Mouse (Mus musculus) MEL (cell line): Measurements from ENCODE around the gene 1700092M07Rik.

Experiments used
- CTCF ChIP-seq, 3 experiments: IDR thresholded peaks in 2 of 3; conservative IDR thresholded peaks in 1 of 3; 2 replicates each; pipeline ENCODE4 v1.5.1; 2011 to 2012; ENCODE audit warnings: low read length in 3 of 3, low read depth in 2 of 3, mild to moderate bottlenecking in 2 of 3, improper control_type of control experiment in 1 of 3, inconsistent platforms in 1 of 3, mixed read lengths in 1 of 3, moderate library complexity in 1 of 3; ENCODE audit not compliant: control insufficient read depth in 1 of 3, insufficient read depth in 1 of 3, poor library complexity in 1 of 3, severe bottlenecking in 1 of 3
- ELF1 ChIP-seq: IDR thresholded peaks from 2 replicates; pipeline ENCODE4 v1.6.1; 2014; ENCODE audit warnings: low read depth, mild to moderate bottlenecking, inconsistent platforms, low read length, improper control_type of control experiment, moderate library complexity
- EP300 ChIP-seq, 2 experiments: IDR thresholded peaks; 2 replicates each; pipeline ENCODE4 v1.6.1; 2011; ENCODE audit warnings: improper control_type of control experiment in 2 of 2, low read length in 2 of 2, low read depth in 1 of 2, mild to moderate bottlenecking in 1 of 2
- JUND ChIP-seq: IDR thresholded peaks from 2 replicates; pipeline ENCODE4 v1.6.1; 2011; ENCODE audit warnings: low read depth, mild to moderate bottlenecking, improper control_type of control experiment, low read length
- MXI1 ChIP-seq: IDR thresholded peaks from 2 replicates; pipeline ENCODE4 v1.6.1; 2011; ENCODE audit warnings: mild to moderate bottlenecking, low read depth, low read length, improper control_type of control experiment
- MYB ChIP-seq: IDR thresholded peaks from 2 replicates; pipeline ENCODE4 v1.6.1; 2011; ENCODE audit warnings: mild to moderate bottlenecking, low read depth, low read length, improper control_type of control experiment
- NELFE ChIP-seq: IDR thresholded peaks from 2 replicates; pipeline ENCODE4 v1.6.1; 2011; ENCODE audit warnings: low read depth, low read length, improper control_type of control experiment
- TBP ChIP-seq: IDR thresholded peaks from 2 replicates; pipeline ENCODE4 v1.8.0; 2011; ENCODE audit warnings: low read depth, low read length, improper control_type of control experiment
- UBTF ChIP-seq: IDR thresholded peaks from 2 replicates; pipeline ENCODE4 v1.6.1; 2012; ENCODE audit warnings: low read depth, mild to moderate bottlenecking, inconsistent platforms, low read length, improper control_type of control experiment, moderate library complexity, borderline replicate concordance; ENCODE audit not compliant: insufficient read depth
- USF1 ChIP-seq: IDR thresholded peaks from 2 replicates; pipeline ENCODE4 v1.6.1; 2014; ENCODE audit warnings: low read depth, mild to moderate bottlenecking, inconsistent platforms, low read length, improper control_type of control experiment, moderate library complexity
- ZC3H11A ChIP-seq: IDR thresholded peaks from 2 replicates; pipeline ENCODE4 v1.6.1; 2012; ENCODE audit warnings: low read depth, mild to moderate bottlenecking, inconsistent platforms, low read length, improper control_type of control experiment
- ZMIZ1 ChIP-seq: IDR thresholded peaks from 2 replicates; pipeline ENCODE4 v1.6.1; 2012; ENCODE audit warnings: low read depth, mild to moderate bottlenecking, inconsistent platforms, low read length, improper control_type of control experiment, moderate library complexity

GRCm38 (mm10) chr19:8789171-8789570 is 48.7 kb downstream of the 1700092M07Rik start:
- TF ChIP-seq CTCF (IDR thresholded peaks at IDR 0.05 in 2 of 3, conservative IDR thresholded peaks at IDR 0.05 in 1 of 3; ENCODE audit: control insufficient read depth in 1 of 3, insufficient read depth in 1 of 3, low read depth in 2 of 3, low read length in 3 of 3, poor library complexity in 1 of 3, severe bottlenecking in 1 of 3) (no peak), ZMIZ1 (no peak), TBP (no peak), EP300 (IDR thresholded peaks at IDR 0.05; ENCODE audit: low read depth in 1 of 2, low read length in 2 of 2) (no peak), MYB (no peak), UBTF (no peak), USF1 (no peak), ELF1 (no peak), JUND (no peak), MXI1 (no peak), ZC3H11A (no peak), NELFE (no peak)
